Mouse (Mus musculus) kidney, adult 11 months (tissue): ENCODE results near the gene Mapk14.

Experiments used
- DNase-seq: peaks from one replicate; pipeline ENCODE4 v3.0.0; 2022

Mapk14 gene

DNA sequence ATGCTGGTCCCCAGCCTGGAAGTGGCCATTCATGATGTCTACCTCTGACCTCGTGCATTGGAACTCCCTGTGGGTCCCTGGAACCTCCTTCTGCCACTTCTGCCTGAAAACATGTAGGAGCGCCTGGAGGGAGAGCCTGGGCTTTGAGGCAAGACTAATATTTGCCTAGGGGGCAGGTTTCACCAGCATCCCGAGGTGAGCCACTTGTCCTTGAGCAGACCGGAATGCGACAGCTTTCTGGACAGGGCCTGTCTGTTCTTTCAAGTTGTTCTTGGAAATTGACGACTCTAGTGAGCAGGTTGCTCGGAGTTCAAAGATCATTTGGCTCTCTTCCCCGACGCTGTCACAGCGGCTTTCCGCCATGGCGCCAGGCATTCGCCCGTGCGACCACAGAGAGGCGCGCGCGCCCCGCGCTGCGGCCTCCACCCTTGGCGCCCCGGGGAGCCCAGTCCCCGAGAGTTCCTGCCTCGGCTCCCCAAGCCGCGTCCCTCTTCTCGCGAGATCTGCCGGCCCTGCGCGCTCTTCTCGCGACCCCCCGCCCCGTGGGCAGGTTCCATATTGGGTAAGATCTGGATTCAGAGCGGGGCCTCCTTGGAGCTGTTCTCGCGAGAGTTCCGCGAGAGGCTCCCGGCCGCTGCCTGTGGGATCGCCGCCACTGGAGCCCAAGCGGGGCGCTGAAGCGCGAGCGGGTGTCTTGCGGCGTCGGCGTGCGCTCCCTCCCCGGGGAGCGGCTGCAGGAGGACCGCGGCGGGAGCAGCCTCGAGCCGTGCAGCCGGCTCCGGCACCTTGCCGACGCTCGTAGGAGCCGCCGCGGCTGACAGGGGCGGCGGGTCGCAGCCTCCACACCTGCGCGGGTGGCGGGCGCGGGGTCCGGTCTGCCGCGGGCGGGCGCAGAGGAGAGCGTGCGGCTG, at the start of gene Mapk14:
Gene Mapk14, plus strand, starts transcription at position 554 of the 911 bp plus-strand sequence.
- peak; percentile 100 for DNase-seq

DNA sequence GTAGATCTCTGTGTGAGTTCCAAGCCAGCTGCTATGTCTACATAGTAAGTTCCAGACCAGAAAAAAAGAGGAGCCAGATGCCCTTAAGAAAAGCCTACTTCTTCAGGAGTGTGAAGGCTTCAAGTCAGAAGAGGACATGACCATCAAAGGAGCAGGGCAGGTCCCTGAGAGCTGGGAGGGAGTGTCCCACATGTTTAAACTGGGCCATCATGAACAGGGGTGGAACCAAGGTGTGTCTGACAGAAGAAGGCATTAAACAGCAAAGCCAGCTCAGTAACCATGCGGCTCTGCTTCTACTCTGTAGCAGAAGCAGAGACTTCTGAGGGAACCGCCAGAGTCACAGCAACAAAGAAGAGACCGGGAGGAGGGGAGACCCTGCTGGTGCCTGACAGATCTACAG, 47.4 kb upstream of the Mapk14 start:
- DNase-seq, result no peak

DNA sequence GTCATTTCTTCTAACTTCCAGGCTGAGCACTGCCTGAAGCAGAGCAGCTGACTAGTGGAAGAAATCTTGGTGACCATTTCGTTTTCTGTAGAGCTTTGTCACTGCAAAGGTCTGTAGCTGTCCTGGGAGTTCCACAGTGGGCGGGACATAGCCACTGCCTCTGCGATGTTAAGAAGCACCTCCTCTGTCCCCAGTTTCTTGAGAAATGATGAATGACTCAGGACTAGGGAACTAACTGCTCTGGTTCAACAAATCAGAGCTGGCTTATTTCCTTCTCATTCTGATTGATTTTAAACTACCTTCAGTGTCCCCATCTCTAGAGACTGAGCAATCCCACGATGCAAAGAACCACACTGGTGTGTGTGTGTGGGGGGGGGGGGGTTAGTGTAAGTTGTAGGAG, 47.0 kb upstream of the Mapk14 start:
- DNase-seq, result no peak

DNA sequence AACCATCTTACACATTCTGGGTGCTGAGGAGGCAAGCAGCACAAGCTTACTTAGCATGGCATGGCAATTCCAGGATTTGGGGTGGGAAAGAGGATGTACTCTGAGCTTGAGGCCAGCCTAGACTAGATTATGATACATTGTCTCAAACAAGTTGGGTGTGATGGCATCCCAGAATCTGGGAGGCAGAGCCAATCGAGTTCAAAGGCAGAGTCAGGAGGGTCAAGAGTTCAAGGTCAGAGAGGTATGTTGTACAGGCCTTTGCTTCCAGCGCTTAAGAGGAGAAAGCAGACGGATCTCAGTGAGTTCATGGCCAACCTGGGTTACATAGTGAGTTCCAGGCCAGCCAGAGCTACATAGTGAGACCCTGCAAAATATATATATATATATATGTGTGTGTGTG, 44.9 kb upstream of the Mapk14 start:
- no peak for DNase-seq

GRCm38 (mm10) chr17:28648607-28649370, 42.3 kb upstream of the Mapk14 start:
- DNase-seq, result peak; percentile 17

DNA sequence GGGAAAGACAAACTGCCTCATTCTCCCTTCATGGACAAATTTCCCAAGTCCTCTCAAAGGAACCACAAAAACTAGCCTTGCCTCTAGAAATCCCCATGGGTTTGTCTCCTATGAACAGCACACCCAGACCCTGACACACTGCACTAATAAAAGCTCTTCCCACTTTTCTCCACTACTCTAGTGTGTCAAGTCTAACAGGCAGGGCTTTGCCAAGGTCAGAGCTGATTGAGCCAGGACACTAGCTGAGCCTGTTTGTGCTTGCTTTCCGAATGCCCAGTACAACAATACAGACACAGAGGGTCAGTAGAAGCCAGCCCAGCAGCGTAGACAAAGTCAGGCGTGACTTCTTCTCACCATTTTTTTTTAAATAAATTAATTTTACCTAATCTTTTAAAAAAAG, 40.9 kb upstream of the Mapk14 start:
- no peak for DNase-seq

DNA sequence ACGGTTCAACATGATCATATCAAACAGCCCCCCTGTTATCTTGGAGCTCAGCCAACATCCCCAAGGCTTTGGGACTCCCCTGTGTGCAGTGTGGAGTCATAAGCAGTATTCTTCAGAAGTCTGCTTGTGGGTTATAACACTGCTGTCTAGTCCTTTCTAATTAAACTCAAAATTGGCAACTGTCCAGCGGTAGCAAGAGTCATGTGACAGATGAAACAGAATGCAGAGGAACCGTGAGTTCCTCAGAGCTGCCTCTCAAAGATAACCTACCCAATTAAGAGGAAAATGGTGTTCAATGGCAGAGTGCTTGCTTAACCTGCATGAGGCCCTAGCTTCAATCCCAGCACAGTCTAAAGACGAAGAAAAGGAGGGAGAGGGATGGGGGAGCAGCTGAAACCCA, 33.2 kb upstream of the Mapk14 start:
- DNase-seq, result no peak

GRCm38 (mm10) chr17:28659564-28659963, 31.6 kb upstream of the Mapk14 start:
- no peak for DNase-seq

- peak; percentile 85 for DNase-seq
Observed at GRCm38 (mm10) chr17:28682311-28683084, 8.6 kb upstream of the Mapk14 start.

GRCm38 (mm10) chr17:28683601-28684000, 7.5 kb upstream of the Mapk14 start:
- DNase-seq, result peak; percentile 85

GRCm38 (mm10) chr17:28684631-28685030, 6.5 kb upstream of the Mapk14 start:
- no peak for DNase-seq

DNA sequence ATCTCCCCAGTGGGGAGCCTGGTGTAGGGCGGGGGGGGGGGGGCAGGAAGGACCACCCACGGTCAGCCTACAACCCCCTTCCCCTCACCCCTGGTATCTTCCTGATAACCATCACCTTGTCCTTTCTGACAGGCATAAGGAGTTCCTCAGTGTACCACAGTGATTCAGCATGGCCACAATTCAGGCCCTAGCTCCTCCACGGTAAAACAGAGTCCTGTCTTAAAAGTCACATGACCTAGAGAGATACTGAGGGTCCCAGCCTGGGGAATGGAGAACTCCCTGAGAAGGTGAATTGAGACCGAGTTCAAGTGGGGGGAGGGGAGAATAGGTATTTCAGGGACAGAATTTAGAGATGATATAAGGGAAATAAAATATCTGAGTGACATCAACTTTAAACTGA, 3.8 kb upstream of the Mapk14 start:
- no peak for DNase-seq

- DNase-seq, result peak; percentile 38
Observed at GRCm38 (mm10) chr17:28689586-28690283, 1.4 kb upstream of the Mapk14 start, which contains the start of gene Slc26a8. Gene Slc26a8, minus strand, starts transcription at chr17:28690233.

DNA sequence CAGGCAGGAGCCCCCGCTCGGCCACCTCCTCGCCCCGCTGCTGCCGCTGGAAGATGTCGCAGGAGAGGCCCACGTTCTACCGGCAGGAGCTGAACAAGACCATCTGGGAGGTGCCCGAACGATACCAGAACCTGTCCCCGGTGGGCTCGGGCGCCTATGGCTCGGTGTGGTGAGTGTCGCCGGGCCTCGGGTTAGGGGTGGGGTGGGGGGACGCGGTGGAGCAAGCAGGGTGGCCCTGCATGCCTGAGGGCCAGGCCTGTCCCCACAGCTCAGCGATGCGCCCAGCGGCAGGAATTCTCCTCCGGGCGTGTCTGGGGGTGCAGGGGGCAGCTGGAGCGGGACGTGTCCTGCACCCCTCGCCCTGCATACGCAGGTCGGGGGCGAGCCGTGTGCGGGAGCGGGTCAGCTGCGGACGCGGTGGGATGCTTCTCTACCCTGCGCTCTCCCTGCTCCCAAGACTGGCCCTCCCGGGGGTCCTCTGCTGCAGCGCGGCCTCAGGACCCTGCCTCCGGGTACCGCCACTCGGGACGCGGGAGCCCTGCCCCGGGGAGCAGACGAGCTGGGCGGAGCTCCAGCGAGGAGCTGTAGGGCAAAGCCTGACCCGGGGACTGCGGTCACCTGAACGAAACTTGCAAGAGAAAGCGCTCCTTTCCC, 685 bp downstream of the Mapk14 start:
- DNase-seq, result peak; percentile 72

DNA sequence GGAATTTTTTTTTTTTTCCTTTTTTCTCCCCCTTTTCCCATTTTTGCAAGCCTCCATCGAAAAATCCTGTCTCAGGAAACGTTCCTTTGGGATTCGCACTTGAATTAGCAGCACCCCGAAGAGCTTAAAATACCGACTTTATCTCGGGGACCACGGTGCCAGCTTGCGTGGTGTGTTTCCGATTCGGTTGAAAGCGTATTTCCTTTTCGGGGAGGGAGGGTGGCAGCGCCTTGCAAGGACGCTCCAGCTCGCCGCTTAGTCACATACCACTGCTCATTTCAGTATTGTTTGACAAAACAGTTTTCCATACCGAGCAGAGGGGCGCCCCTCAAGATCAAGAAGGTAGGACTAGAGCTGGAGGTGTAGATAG, 1.2 kb downstream of the Mapk14 start:
- peak; percentile 43 for DNase-seq

GRCm38 (mm10) chr17:28693086-28693485, 2.0 kb downstream of the Mapk14 start:
- no peak for DNase-seq

- DNase-seq, result no peak
Observed at GRCm38 (mm10) chr17:28694078-28694477, 2.9 kb downstream of the Mapk14 start.

- DNase-seq, result no peak
Observed at GRCm38 (mm10) chr17:28694832-28695231, 3.7 kb downstream of the Mapk14 start.

GRCm38 (mm10) chr17:28696641-28697040, 5.5 kb downstream of the Mapk14 start:
- peak; percentile 67 for DNase-seq

DNA sequence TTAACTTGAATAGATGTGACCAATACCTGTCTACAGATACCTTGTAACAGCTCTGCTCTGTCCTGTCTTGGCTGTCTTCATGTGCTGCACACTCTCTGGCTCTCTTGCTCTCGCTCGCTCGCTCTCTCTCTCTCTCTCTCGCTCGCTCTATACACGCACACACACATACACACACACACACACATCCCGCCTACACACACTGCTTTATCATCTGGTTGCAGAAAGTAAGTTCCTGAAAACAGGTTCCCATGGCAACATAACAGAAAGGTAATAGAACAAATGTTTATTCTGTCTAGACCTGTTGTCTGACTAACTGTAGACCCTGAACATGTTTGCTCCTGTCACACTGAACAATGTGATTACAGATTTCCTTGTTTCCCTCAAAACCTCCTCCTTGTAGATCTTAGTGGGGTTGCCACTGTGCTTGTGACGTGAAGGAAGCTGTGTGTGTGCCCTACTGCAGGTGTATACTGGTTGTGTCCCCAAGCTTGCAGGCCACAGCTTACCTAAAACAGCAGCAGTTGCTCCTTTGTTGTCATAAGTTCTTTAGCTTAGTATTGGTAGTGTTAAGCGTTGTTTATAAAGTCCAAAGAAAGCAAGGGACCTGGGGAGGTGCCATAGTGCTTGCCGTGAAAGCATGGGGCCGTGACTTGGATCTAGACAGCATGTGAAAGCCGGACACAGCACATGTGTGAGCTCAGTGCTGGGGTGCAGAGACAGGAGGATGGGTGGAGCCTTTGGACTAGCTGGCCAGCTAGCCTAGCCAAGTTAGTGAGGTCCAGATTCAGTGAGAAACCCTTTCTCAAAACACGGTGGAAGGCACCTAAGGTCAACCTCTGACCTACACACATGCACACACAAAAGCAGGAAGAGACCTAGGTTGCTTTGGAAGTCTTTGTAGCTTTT, 6.4 kb downstream of the Mapk14 start:
- no peak for DNase-seq

DNA sequence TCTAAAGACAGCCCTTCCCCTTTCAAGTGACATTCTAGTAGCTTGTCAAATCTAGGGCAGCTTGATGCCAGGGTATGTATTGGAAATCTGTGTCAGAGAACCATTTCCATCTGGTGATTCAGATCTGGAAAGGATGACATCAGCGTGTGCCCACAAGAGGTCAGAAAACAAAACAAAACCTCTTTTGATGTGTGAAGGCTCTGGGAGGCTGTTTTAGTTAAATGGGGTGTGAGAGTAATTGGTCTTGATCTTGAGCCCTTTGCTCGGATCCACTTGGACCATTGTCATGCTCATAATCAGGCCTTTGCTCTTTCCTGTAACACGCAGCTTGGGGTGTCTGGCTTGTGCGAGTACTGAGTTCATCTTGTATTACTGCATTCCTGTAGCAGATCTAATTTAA, 7.1 kb downstream of the Mapk14 start:
- DNase-seq, result no peak
